Mouse (Mus musculus) liver, adult 2 months (tissue): Measurements from ENCODE around the gene Rbbp4. TPM values are rescaled to one million over a fixed set of nuclear protein-coding genes. Genes with fewer than 3 reads are reported as not detected.
A peak's percentile ranks its signal among the peaks of the same experiment; 100 is the strongest.

ENCODE experiments used
- DNase-seq: peaks from one replicate; pipeline ENCODE4 v3.0.0-alpha.2; 2011; ENCODE audit warnings: low read depth, low spot score; ENCODE audit errors: extremely low read depth
- H3K27ac ChIP-seq: fragments of 200-500 bp; replicated peaks from 2 replicates; pipeline ENCODE4 v1.5.1; 2012; ENCODE audit warnings: low read depth, mild to moderate bottlenecking, control low read depth, inconsistent platforms, low read length; ENCODE audit not compliant: insufficient read depth
- H3K27me3 ChIP-seq: fragments of 200-500 bp; 2 replicates; pipeline ENCODE4 v1.6.1; 2012; ENCODE audit warnings: mild to moderate bottlenecking, moderate library complexity, low read length, inconsistent platforms; ENCODE audit not compliant: control insufficient read depth, insufficient read depth
- H3K36me3 ChIP-seq: fragments of 200-500 bp; 2 replicates; pipeline ENCODE4 v1.6.1; 2012; ENCODE audit warnings: low read length, inconsistent platforms; ENCODE audit not compliant: control insufficient read depth, insufficient read depth
- H3K4me1 ChIP-seq: fragments of 200-500 bp; 2 replicates; pipeline ENCODE4 v1.6.1; 2011; ENCODE audit warnings: low read length; ENCODE audit not compliant: control insufficient read depth, insufficient read depth
- H3K4me3 ChIP-seq: fragments of 200-500 bp; 2 replicates; pipeline ENCODE4 v1.5.1; 2011; ENCODE audit warnings: low read depth, mild to moderate bottlenecking, control low read depth, low read length, moderate library complexity; ENCODE audit not compliant: insufficient read depth
- H3K79me2 ChIP-seq: fragments of 200-500 bp; 2 replicates; pipeline ENCODE4 v1.6.1; 2012; ENCODE audit warnings: inconsistent platforms, mild to moderate bottlenecking, low read length, moderate library complexity; ENCODE audit not compliant: control insufficient read depth, insufficient read depth
- H3K9ac ChIP-seq: fragments of 200-500 bp; 2 replicates; pipeline ENCODE4 v1.6.1; 2012; ENCODE audit warnings: low read depth, mild to moderate bottlenecking, control low read depth, inconsistent platforms, low read length
- CTCF ChIP-seq: fragments of 200-500 bp; IDR thresholded peaks from 2 replicates; pipeline ENCODE4 v1.5.1; 2011; ENCODE audit warnings: low read depth, low read length, control low read depth
- POLR2A ChIP-seq: fragments of 200-500 bp; IDR thresholded peaks from 2 replicates; pipeline ENCODE4 v1.6.1; 2011; ENCODE audit warnings: low read length, control low read depth; ENCODE audit not compliant: insufficient read depth; ENCODE audit errors: extremely low read depth
- WGBS: fragments of 180-500 bp; shearing (Covaris S2); methylation state at CpG from one replicate; pipeline ENCODE4 v1.1.7; 2018; 5-methylcytosine and 5-hydroxymethylcytosine counted together
- polyA plus RNA-seq: library from polyadenylated mRNA; depleted of rRNA; stranded (reverse); fragments of >200 nt; gene quantifications from 2 replicates; pipeline ENCODE4 v1.2.3, GENCODE M21; 2012
- total RNA-seq: library from RNA; depleted of rRNA; stranded (reverse); fragments of >200 nt; gene quantifications from 2 replicates; pipeline ENCODE4 v1.2.3, GENCODE M21; 2014

The Rbbp4 gene
- total and polyA plus RNA-seq, 2 experiments, result 17.2 to 40.3 TPM

DNA sequence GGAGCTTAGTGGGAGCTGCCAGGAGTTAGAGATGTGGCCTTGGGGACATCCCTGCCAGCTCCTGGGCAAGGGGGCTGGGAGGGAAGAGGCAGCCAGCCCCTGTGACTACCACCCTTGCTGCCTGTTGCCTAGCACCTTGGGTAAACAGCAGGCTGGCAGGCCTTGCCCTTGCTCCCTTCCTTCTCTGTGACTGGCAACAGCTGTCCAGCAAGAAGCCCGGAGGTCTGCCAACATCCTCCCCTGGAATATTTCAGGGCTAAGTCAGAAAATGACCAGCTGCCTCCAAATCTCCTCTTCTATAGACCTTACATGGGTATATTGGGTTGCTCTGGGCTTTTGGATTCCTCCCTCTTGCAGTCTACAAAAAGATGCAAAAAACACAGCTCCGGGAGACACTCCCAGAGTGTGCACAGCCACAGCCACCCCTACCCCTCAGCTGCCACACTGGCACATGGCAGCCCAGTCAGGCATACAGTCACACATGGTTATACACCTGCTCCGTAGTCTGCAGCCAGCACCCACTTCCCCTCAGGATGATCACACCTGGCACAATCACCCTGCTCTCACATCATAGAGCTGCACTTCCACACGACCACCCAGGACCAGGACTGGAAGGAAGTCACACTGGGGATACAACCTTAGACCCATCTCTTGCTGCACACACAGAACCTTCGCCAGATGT, 49.0 kb downstream of the Rbbp4 start:
- 71% methylated on average over 5 of the region's 5 CpGs for WGBS
- Histone ChIP-seq H3K4me3 (no peak overlapping the region), H3K27ac (no peak overlapping the region), H3K4me1 (no peaks in the 10 kb centered on the region), H3K9ac (no peak overlapping the region), H3K27me3 (no peaks in the 10 kb centered on the region), H3K36me3 (no peaks in the 10 kb centered on the region), H3K79me2 (no peaks in the 10 kb centered on the region)
- TF ChIP-seq POLR2A, result no peak
- TF ChIP-seq CTCF, result no peak
- DNase-seq, result no peak

DNA sequence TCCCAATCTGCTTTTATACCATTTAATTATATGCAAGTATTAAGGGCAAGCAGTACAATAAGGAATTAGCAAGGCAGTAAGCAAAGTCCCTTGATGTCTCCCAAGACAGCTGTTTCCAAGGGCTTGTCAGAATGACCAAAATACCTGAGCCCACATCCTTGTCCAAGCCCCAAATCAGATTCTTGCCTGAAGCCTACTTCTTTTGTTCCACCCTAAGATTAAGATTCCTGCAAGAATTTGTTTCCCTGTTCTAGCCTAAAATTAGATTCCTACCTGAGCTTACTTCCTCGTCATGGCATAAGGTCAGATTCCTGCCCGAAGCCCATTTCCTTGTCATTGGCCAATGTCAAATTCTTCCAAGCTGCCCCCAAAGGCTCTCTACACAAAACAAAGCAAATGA, 50.5 kb downstream of the Rbbp4 start:
- no peaks in the 10 kb centered on the region for H3K4me1 ChIP-seq
- TF ChIP-seq POLR2A (no peak), CTCF (no peak)
- no peaks in the 10 kb centered on the region for H3K79me2 ChIP-seq
- DNase-seq, result no peak
- H3K4me3 ChIP-seq, result no peak overlapping the region
- WGBS, result 89% methylated on average over 2 of the region's 2 CpGs
- H3K27ac ChIP-seq, result no peak overlapping the region
- H3K27me3 ChIP-seq, result no peaks in the 10 kb centered on the region
- H3K9ac ChIP-seq, result no peak overlapping the region
- no peaks in the 10 kb centered on the region for H3K36me3 ChIP-seq

DNA sequence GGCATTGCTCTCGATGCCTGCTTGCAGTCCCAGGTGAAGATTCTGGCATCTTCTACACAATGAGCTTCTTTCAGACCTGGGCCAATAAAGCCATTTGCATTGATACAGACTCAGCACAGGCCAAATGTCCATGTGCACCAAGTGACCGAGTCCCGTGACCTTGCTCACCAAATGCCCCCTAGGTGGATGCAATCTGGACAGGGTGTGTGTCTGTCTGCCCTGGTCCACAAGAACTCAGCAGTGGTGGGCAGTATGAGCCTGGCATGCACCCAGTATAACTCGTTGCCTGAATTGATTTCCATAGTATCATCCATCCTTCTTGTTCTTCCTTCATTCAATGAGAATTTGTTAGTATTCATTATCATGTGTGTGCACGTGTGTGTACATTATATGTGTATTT, 51.9 kb downstream of the Rbbp4 start:
- TF ChIP-seq CTCF, result no peak
- 93% methylated on average over 5 of the region's 5 CpGs for WGBS
- H3K4me1 ChIP-seq, result no peaks in the 10 kb centered on the region

DNA sequence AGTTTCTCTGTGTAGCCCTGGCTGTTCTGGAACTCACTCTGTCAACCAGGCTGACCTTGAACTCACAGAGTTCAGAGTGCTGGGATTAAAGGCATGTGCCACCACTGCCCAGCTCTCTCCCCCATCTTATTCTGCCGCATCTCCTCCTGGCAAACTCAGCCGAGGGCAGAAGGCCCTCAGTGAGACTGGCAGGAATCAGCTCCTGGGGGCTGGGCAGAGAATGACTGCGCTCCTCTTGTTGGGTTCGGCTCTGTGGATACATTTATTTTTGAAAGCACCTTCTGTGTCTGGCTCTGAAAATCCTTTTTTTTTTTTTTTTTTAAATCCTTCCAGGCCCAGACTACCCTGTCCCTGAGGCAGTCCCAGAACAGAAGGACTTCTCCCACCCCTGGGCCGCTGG, 52.4 kb downstream of the Rbbp4 start:
- TF ChIP-seq CTCF, result no peak
- TF ChIP-seq POLR2A, result no peak
- H3K27ac ChIP-seq, result no peak overlapping the region
- H3K79me2 ChIP-seq, result no peaks in the 10 kb centered on the region
- no peak overlapping the region for H3K4me3 ChIP-seq
- no peaks in the 10 kb centered on the region for H3K4me1 ChIP-seq
- 89% methylated on average over 5 of the region's 5 CpGs for WGBS
- H3K27me3 ChIP-seq, result no peaks in the 10 kb centered on the region
- H3K9ac ChIP-seq, result no peak overlapping the region
- DNase-seq, result no peak
- no peaks in the 10 kb centered on the region for H3K36me3 ChIP-seq

More for the DNA sequence above, 51.9 kb downstream of the Rbbp4 start:
- H3K36me3 ChIP-seq, result no peaks in the 10 kb centered on the region
- H3K27me3 ChIP-seq, result no peaks in the 10 kb centered on the region
- no peaks in the 10 kb centered on the region for H3K79me2 ChIP-seq
- DNase-seq, result no peak
- no peak overlapping the region for H3K27ac ChIP-seq
- no peak overlapping the region for H3K9ac ChIP-seq
- H3K4me3 ChIP-seq, result no peak overlapping the region

DNA sequence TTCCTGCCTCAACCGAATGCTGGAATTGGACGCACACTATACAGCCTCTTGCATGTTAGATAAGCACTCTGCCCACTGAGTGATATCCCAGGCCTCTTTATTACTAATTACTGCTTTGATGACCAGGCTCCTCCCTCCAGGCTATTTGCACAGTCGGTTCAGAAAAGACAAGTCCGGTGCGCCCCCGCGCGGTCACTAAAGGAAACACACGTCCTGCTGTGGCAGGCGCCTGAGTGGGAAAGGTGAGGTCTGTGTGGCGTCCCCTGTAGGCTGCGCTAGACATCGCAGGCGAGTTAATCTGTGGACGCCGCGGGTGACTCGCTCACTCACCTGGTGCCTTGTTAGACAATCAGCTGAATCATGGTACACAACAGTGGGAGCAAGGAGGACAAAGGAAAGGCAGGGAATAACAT, 58.7 kb downstream of the Rbbp4 start:
- no peak for TF ChIP-seq POLR2A
- TF ChIP-seq CTCF, result peak; percentile 100
- Histone ChIP-seq H3K4me1 (peaks cover 6% of the 10 kb centered on the region), H3K79me2 (no peaks in the 10 kb centered on the region), H3K9ac (no peak overlapping the region), H3K27me3 (no peaks in the 10 kb centered on the region), H3K36me3 (no peaks in the 10 kb centered on the region), H3K4me3 (no peak overlapping the region), H3K27ac (no peak overlapping the region)
- peak; percentile 73 for DNase-seq
- WGBS, result 1% methylated on average over 18 of the region's 18 CpGs

DNA sequence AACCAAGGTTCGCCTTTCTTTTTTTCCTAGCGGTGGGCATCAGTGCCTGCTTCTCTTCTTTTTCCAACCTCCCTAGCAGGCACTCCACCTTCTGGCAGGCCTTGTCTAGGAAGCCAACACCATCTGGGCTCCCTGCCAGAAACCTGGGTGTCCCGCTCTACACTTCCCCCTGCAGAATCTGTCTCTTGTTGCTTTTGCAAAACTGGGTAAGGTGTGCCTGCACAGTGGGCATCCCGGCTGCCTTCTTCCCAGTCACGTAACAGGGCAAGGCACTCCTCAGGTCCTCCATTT, 62.5 kb downstream of the Rbbp4 start:
- no peak for TF ChIP-seq POLR2A
- TF ChIP-seq CTCF, result peak; percentile 28; the same call in 1 of the 2 replicates
- Histone ChIP-seq H3K36me3 (no peaks in the 10 kb centered on the region), H3K4me3 (peak overlapping the region; percentile 41; the same call in 1 of the 2 replicates), H3K27ac (no peak overlapping the region), H3K4me1 (peaks cover 6% of the 10 kb centered on the region), H3K27me3 (no peaks in the 10 kb centered on the region), H3K9ac (no peak overlapping the region), H3K79me2 (no peaks in the 10 kb centered on the region)
- 32% methylated on average over 5 of the region's 5 CpGs for WGBS
- no peak for DNase-seq
